Mouse (Mus musculus): ENCODE measurements around the gene Zfp831. TPM values are rescaled to one million over a fixed set of nuclear protein-coding genes. Genes with fewer than 3 reads are reported as not detected.
A peak's percentile ranks its signal among the peaks of the same experiment; 100 is the strongest.

Zfp831 gene
- polyA plus RNA-seq, 1 experiment from 2014 or later: 0.03 TPM

- no peak overlapping the region for H3K4me2 ChIP-seq (replicated peaks; ENCODE audit: low read depth, low read length)
- no peaks in the 10 kb centered on the region for H3K36me3 ChIP-seq (ENCODE audit: control insufficient read depth, insufficient read depth, low read length)
- no peak overlapping the region for H3K9ac ChIP-seq (replicated peaks; ENCODE audit: low read depth, low read length)
- no peak overlapping the region for H3K27ac ChIP-seq (ENCODE audit: low read length)
- ATAC-seq (ENCODE audit: insufficient number of reproducible peaks, insufficient read depth, low FRiP score, low read depth): peak; percentile 39; the same call in 1 of the 2 replicates
- WGBS: 76% methylated on average over 4 of the region's 4 CpGs
- no peaks in the 10 kb centered on the region for H3K4me1 ChIP-seq (ENCODE audit: control insufficient read depth, insufficient read depth, low read length)
- no peaks in the 10 kb centered on the region for H3K9me3 ChIP-seq (ENCODE audit: control insufficient read depth, low read depth, low read length)
- H3K27me3 ChIP-seq (ENCODE audit: control insufficient read depth, insufficient read depth, low read length): no peaks in the 10 kb centered on the region
- H3K4me3 ChIP-seq (ENCODE audit: low read depth, low read length): no peak overlapping the region
Measured at GRCm38 (mm10) chr2:174659874-174660273, 16.5 kb downstream of the Zfp831 start.

GRCm38 (mm10) chr2:174660321-174660720 is 17.0 kb downstream of the Zfp831 start:
- no peak overlapping the region for H3K27ac ChIP-seq (ENCODE audit: low read length)
- peak; percentile 88 for ATAC-seq (ENCODE audit: insufficient number of reproducible peaks, insufficient read depth, low FRiP score, low read depth)

GRCm38 (mm10) chr2:174661436-174662171 is 18.3 kb downstream of the Zfp831 start:
- Histone ChIP-seq H3K4me1 (ENCODE audit: control insufficient read depth, insufficient read depth, low read length) (no peaks in the 10 kb centered on the region), H3K9me3 (ENCODE audit: control insufficient read depth, low read depth, low read length) (no peaks in the 10 kb centered on the region), H3K4me3 (ENCODE audit: low read depth, low read length) (no peak overlapping the region), H3K27ac (ENCODE audit: low read length) (no peak overlapping the region), H3K9ac (replicated peaks; ENCODE audit: low read depth, low read length) (no peak overlapping the region), H3K4me2 (replicated peaks; ENCODE audit: low read depth, low read length) (no peak overlapping the region), H3K27me3 (ENCODE audit: control insufficient read depth, insufficient read depth, low read length) (no peaks in the 10 kb centered on the region), H3K36me3 (ENCODE audit: control insufficient read depth, insufficient read depth, low read length) (no peaks in the 10 kb centered on the region)
- WGBS: 35% methylated on average over 7 of the region's 7 CpGs
- no peak for ATAC-seq (ENCODE audit: insufficient number of reproducible peaks, insufficient read depth, low FRiP score, low read depth)

More at GRCm38 (mm10) chr2:174660321-174660720, 17.0 kb downstream of the Zfp831 start:
- Histone ChIP-seq H3K4me3 (ENCODE audit: low read depth, low read length) (no peak overlapping the region), H3K9me3 (ENCODE audit: control insufficient read depth, low read depth, low read length) (no peaks in the 10 kb centered on the region), H3K36me3 (ENCODE audit: control insufficient read depth, insufficient read depth, low read length) (no peaks in the 10 kb centered on the region), H3K27me3 (ENCODE audit: control insufficient read depth, insufficient read depth, low read length) (no peaks in the 10 kb centered on the region), H3K4me2 (replicated peaks; ENCODE audit: low read depth, low read length) (no peak overlapping the region), H3K4me1 (ENCODE audit: control insufficient read depth, insufficient read depth, low read length) (no peaks in the 10 kb centered on the region), H3K9ac (replicated peaks; ENCODE audit: low read depth, low read length) (no peak overlapping the region)
- 74% methylated on average over 9 of the region's 9 CpGs for WGBS

GRCm38 (mm10) chr2:174662593-174662992 is 19.3 kb downstream of the Zfp831 start:
- H3K27me3 ChIP-seq (ENCODE audit: control insufficient read depth, insufficient read depth, low read length): no peaks in the 10 kb centered on the region
- no peaks in the 10 kb centered on the region for H3K36me3 ChIP-seq (ENCODE audit: control insufficient read depth, insufficient read depth, low read length)
- 81% methylated on average over 1 of the region's 1 CpGs for WGBS
- no peaks in the 10 kb centered on the region for H3K9me3 ChIP-seq (ENCODE audit: control insufficient read depth, low read depth, low read length)
- no peak overlapping the region for H3K4me2 ChIP-seq (replicated peaks; ENCODE audit: low read depth, low read length)
- H3K27ac ChIP-seq (ENCODE audit: low read length): no peak overlapping the region
- H3K4me1 ChIP-seq (ENCODE audit: control insufficient read depth, insufficient read depth, low read length): no peaks in the 10 kb centered on the region
- H3K9ac ChIP-seq (replicated peaks; ENCODE audit: low read depth, low read length): no peak overlapping the region
- no peak overlapping the region for H3K4me3 ChIP-seq (ENCODE audit: low read depth, low read length)
- ATAC-seq (ENCODE audit: insufficient number of reproducible peaks, insufficient read depth, low FRiP score, low read depth): no peak

- H3K27ac ChIP-seq (ENCODE audit: low read length): no peak overlapping the region
- no peak overlapping the region for H3K4me3 ChIP-seq (ENCODE audit: low read depth, low read length)
- H3K36me3 ChIP-seq (ENCODE audit: control insufficient read depth, insufficient read depth, low read length): no peaks in the 10 kb centered on the region
- no peak for ATAC-seq (ENCODE audit: insufficient number of reproducible peaks, insufficient read depth, low FRiP score, low read depth)
- no peak overlapping the region for H3K9ac ChIP-seq (replicated peaks; ENCODE audit: low read depth, low read length)
- no peaks in the 10 kb centered on the region for H3K27me3 ChIP-seq (ENCODE audit: control insufficient read depth, insufficient read depth, low read length)
- no peaks in the 10 kb centered on the region for H3K9me3 ChIP-seq (ENCODE audit: control insufficient read depth, low read depth, low read length)
- WGBS: 29% methylated on average over 5 of the region's 5 CpGs
- no peaks in the 10 kb centered on the region for H3K4me1 ChIP-seq (ENCODE audit: control insufficient read depth, insufficient read depth, low read length)
- H3K4me2 ChIP-seq (replicated peaks; ENCODE audit: low read depth, low read length): no peak overlapping the region
Measured at GRCm38 (mm10) chr2:174665404-174665803, 22.1 kb downstream of the Zfp831 start.

GRCm38 (mm10) chr2:174668806-174669205 is 25.5 kb downstream of the Zfp831 start:
- Histone ChIP-seq H3K27me3 (ENCODE audit: control insufficient read depth, insufficient read depth, low read length) (no peaks in the 10 kb centered on the region), H3K4me3 (ENCODE audit: low read depth, low read length) (no peak overlapping the region), H3K4me2 (replicated peaks; ENCODE audit: low read depth, low read length) (no peak overlapping the region), H3K9me3 (ENCODE audit: control insufficient read depth, low read depth, low read length) (no peaks in the 10 kb centered on the region), H3K27ac (ENCODE audit: low read length) (no peak overlapping the region), H3K36me3 (ENCODE audit: control insufficient read depth, insufficient read depth, low read length) (no peaks in the 10 kb centered on the region), H3K4me1 (ENCODE audit: control insufficient read depth, insufficient read depth, low read length) (peaks cover 4% of the 10 kb centered on the region; the same call in 1 of the 2 replicates), H3K9ac (replicated peaks; ENCODE audit: low read depth, low read length) (no peak overlapping the region)
- WGBS: 44% methylated on average over 3 of the region's 3 CpGs
- ATAC-seq (ENCODE audit: insufficient number of reproducible peaks, insufficient read depth, low FRiP score, low read depth): no peak

- 26% methylated on average over 11 of the region's 11 CpGs for WGBS
- Histone ChIP-seq H3K27ac (ENCODE audit: low read length) (no peak overlapping the region), H3K27me3 (ENCODE audit: control insufficient read depth, insufficient read depth, low read length) (no peaks in the 10 kb centered on the region), H3K36me3 (ENCODE audit: control insufficient read depth, insufficient read depth, low read length) (no peaks in the 10 kb centered on the region), H3K9me3 (ENCODE audit: control insufficient read depth, low read depth, low read length) (no peaks in the 10 kb centered on the region), H3K4me3 (ENCODE audit: low read depth, low read length) (no peak overlapping the region), H3K4me2 (replicated peaks; ENCODE audit: low read depth, low read length) (peak overlapping the region; percentile 75; the same call in 1 of the 2 replicates), H3K9ac (replicated peaks; ENCODE audit: low read depth, low read length) (no peak overlapping the region), H3K4me1 (ENCODE audit: control insufficient read depth, insufficient read depth, low read length) (peaks cover 7% of the 10 kb centered on the region; the same call in 1 of the 2 replicates)
- ATAC-seq (ENCODE audit: insufficient number of reproducible peaks, insufficient read depth, low FRiP score, low read depth): no peak
Measured at GRCm38 (mm10) chr2:174672506-174673190, 29.3 kb downstream of the Zfp831 start.

GRCm38 (mm10) chr2:174673592-174674286 is 30.4 kb downstream of the Zfp831 start:
- Histone ChIP-seq H3K4me2 (replicated peaks; ENCODE audit: low read depth, low read length) (peak overlapping the region; percentile 75), H3K9me3 (ENCODE audit: control insufficient read depth, low read depth, low read length) (no peaks in the 10 kb centered on the region), H3K4me3 (ENCODE audit: low read depth, low read length) (peak overlapping the region; percentile 33), H3K36me3 (ENCODE audit: control insufficient read depth, insufficient read depth, low read length) (no peaks in the 10 kb centered on the region), H3K27ac (ENCODE audit: low read length) (peak overlapping the region; percentile 23; the same call in 1 of the 2 replicates), H3K27me3 (ENCODE audit: control insufficient read depth, insufficient read depth, low read length) (no peaks in the 10 kb centered on the region), H3K9ac (replicated peaks; ENCODE audit: low read depth, low read length) (no peak overlapping the region; the same call in 1 of the 2 replicates), H3K4me1 (ENCODE audit: control insufficient read depth, insufficient read depth, low read length) (peaks cover 7% of the 10 kb centered on the region; the same call in 1 of the 2 replicates)
- ATAC-seq (ENCODE audit: insufficient number of reproducible peaks, insufficient read depth, low FRiP score, low read depth): peak; percentile 64; the same call in 1 of the 2 replicates
- under 1% methylated on average over 25 of the region's 25 CpGs for WGBS

Measured in stomach, embryonic 14.5 days (tissue).